Mouse (Mus musculus): ENCODE measurements around the gene Lrrc8d.
"Not testable (repeated sequence)": the region's sequence is repeated elsewhere in the genome, so short reads cannot be mapped to it uniquely, and the experiment has no call there.

The Lrrc8d gene

GRCm38 (mm10) chr5:105685780-105686305 lies 13.9 kb upstream of the Lrrc8d start:
- not testable (repeated sequence) for DNase-seq

- no peak for DNase-seq
Observed at GRCm38 (mm10) chr5:105686331-105686995, 13.3 kb upstream of the Lrrc8d start.

- no peak for DNase-seq
Observed at GRCm38 (mm10) chr5:105690502-105691454, 9.0 kb upstream of the Lrrc8d start.

GRCm38 (mm10) chr5:105691645-105692044 lies 8.1 kb upstream of the Lrrc8d start:
- DNase-seq = peak in 1 of 2 experiments; percentile 30

GRCm38 (mm10) chr5:105694339-105694930 lies 5.3 kb upstream of the Lrrc8d start:
- no peak for DNase-seq

- DNase-seq = no peak
Observed at GRCm38 (mm10) chr5:105696049-105696448, 3.7 kb upstream of the Lrrc8d start.

GRCm38 (mm10) chr5:105697886-105698285 lies 1.9 kb upstream of the Lrrc8d start:
- no peak for DNase-seq

- no peak for DNase-seq
Observed at GRCm38 (mm10) chr5:105698694-105699093, 1.1 kb upstream of the Lrrc8d start.

- peak; percentile 88 to 90 for DNase-seq
Observed at GRCm38 (mm10) chr5:105700070-105700851, 492 bp downstream of the Lrrc8d start.

GRCm38 (mm10) chr5:105701326-105701725 lies 1.6 kb downstream of the Lrrc8d start:
- DNase-seq = no peak

GRCm38 (mm10) chr5:105701844-105702243 lies 2.1 kb downstream of the Lrrc8d start:
- no peak for DNase-seq

GRCm38 (mm10) chr5:105702580-105703285 lies 3.0 kb downstream of the Lrrc8d start:
- no peak for DNase-seq

- no peak for DNase-seq
Observed at GRCm38 (mm10) chr5:105703286-105703655, 3.5 kb downstream of the Lrrc8d start.

- no peak for DNase-seq
Observed at GRCm38 (mm10) chr5:105704573-105704972, 4.8 kb downstream of the Lrrc8d start.

- no peak for DNase-seq
Observed at GRCm38 (mm10) chr5:105706635-105707034, 6.9 kb downstream of the Lrrc8d start.

- DNase-seq = no peak
Observed at GRCm38 (mm10) chr5:105708276-105708675, 8.5 kb downstream of the Lrrc8d start.

GRCm38 (mm10) chr5:105710473-105710872 lies 10.7 kb downstream of the Lrrc8d start:
- DNase-seq = no peak

- DNase-seq = no peak
Observed at GRCm38 (mm10) chr5:105714446-105714845, 14.7 kb downstream of the Lrrc8d start.

GRCm38 (mm10) chr5:105715095-105715494 lies 15.3 kb downstream of the Lrrc8d start:
- DNase-seq = no peak

GRCm38 (mm10) chr5:105715531-105716124 lies 15.9 kb downstream of the Lrrc8d start:
- DNase-seq = no peak

GRCm38 (mm10) chr5:105717294-105717693 lies 17.5 kb downstream of the Lrrc8d start:
- no peak for DNase-seq
